Mouse (Mus musculus) kidney, postnatal 10 days (tissue): ENCODE measurements around the gene Supt4a.

Source experiments
- DNase-seq: peaks from one replicate; pipeline ENCODE4 v3.0.0; 2021; ENCODE audit warnings: mixed read lengths

The Supt4a gene

GRCm38 (mm10) chr11:87752307-87752706 lies 15.0 kb downstream of the Supt4a start:
- DNase-seq, result no peak

DNA sequence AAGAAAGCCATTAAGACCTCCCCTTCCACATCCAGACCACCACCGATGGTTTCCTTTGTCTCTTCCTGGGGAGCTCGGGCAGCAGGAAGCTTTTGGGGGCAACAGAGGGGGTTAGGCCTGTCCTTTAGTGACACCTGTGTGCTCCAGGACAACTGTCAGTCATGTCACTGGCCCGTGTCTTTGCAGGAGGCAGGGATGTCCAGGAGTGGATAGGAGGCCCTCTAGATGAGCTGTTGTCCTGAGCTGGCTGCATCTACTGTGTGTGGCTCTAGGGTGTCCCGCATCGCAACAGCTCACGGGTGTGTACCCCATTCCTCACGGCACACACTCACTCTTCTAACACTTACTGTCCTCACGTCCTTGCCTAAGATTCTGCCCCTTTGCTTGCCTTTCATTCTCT lies 15.9 kb downstream of the Supt4a start:
- DNase-seq, result no peak

DNA sequence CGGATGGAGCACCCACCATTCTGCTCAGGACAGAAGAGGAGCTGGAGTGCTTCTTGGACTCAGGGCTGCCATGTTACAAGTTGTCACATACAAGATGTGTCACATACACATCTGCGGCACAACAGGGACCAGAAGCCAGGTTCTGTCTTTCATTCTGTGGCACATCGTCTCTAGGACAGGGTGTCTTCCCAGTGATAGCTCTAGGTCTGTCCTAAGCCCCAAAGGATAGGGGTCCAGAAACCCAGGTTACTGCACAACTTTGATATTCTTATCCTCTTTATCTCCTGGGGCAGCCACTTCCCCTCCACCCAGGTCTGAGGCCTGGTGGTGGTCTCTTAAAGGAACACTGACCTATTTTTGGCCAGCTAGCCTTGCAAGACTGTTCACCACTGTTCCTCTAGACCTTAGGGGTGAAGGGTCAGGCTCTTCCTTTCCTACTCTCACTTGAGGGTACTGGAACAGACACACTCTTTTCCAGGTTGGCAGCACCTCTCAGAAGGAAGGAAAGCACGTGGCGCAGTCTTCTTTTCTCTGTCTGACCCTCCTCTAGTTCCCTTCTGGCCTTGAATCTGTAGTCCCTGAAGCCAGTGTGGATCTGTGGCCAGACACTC lies 16.6 kb downstream of the Supt4a start:
- DNase-seq, result no peak

DNA sequence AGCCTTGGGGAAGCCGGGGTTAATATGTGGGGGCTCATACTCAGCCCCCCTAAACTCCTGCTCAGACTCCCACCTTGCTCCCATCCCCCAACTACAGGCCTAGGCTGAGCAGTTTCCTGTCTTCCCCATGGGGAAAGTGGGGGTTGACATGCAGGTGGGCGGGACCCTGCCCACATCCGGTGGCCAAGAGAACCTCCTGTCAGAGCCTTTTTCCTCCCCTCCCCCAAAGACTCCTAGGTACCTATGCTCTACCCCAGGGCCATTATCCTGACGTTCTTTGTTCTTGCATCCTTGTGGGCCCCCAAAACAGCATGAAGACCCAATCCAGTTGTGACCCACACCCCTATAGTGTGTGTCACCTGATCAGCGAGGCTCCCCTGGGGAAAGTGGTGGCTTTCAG lies 17.3 kb downstream of the Supt4a start:
- DNase-seq, result no peak

DNA sequence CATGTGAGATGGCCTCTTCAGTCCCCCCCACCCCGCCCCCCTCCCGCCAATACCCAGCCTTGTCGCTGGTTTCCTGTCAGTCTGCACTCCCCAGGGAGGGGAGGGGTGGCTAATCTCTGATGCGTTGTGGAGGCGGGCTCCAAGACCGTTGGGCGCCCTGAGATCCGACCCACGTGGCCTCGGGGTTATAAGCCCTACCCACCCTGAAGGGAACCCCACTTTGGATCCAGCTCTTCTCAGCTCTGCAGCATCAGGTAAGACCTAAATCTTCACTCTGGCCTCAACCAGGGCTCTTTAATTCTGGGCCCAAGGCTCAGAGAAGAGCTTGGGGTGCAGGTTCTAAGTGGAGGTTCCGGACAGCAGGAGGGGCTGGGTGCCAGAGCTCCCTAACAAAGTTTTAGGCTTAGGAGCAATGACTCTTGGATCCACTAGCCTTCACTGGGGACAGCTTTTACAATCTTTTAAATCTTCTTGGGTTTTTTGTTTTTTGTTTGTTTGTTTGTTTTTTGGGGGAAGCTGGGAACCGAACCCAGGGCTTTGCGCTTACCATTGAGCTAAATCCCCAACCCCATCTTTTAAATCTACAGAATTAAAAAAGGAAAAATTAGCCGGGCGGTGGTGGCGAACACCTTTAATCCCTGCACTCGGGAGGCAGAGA lies 18.1 kb downstream of the Supt4a start:
- no peak for DNase-seq

DNA sequence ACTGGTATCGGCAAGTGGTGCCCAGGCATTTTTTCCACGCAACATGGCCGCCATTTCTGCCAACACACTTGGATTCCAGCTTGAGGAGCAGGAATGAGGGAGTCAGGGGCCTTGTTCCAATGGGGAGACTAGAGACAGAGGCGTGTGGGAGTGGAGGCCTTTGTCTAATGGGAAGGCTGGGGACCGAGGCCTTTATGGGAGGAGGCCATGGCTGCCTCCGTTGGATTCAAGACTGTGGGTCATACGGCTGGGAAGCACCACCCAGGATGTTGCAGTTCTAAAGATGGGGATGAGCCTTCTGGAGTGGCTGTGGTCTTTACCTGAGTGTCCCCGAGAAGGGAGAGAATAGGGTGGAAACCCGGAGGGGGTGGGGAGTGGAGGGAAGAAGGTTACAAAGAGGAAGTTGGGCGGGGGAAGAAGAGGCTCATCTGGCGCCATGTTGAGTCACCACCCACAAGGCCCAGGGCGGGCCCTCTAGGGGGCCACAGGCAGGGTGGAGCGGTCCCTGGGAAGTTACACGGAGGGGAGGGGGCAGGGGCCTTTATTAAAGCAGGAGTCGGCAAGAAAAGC lies 19.0 kb downstream of the Supt4a start:
- no peak for DNase-seq

GRCm38 (mm10) chr11:87757001-87757954 lies 19.9 kb downstream of the Supt4a start:
- DNase-seq, result no peak

DNA sequence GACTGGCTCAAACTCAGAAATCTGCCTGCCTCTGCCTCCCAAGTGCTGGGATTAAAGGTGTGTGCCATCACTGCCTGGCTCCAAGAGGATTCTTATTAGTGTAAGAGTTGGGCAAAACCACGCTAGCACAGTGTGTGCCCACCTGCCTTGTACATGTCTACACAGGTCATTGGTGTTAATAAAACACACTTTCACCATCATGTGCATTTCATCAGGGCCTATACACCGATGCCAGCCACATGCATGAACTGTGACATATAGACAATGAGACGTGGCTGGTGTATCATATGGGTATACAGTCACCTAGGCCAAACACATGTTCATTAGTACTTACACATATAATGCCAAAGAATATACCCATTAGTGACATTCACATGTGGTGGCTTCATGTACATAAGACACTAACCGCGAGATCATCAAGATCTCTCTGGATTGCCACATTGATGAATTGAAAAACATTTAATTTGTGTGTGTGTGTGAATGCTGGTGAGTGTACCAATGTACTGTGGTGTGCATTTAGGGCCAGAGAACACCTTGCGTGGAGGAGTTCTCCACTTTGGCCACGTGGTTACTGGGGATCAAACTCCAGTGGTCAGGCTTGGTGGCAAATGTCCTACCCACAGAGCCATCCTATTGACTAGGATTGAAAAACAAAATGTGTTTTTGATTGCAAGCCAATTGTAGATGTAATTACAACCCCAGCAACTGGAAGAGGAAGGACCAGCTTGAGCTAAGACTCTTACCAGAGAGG lies 21.0 kb downstream of the Supt4a start:
- no peak for DNase-seq

DNA sequence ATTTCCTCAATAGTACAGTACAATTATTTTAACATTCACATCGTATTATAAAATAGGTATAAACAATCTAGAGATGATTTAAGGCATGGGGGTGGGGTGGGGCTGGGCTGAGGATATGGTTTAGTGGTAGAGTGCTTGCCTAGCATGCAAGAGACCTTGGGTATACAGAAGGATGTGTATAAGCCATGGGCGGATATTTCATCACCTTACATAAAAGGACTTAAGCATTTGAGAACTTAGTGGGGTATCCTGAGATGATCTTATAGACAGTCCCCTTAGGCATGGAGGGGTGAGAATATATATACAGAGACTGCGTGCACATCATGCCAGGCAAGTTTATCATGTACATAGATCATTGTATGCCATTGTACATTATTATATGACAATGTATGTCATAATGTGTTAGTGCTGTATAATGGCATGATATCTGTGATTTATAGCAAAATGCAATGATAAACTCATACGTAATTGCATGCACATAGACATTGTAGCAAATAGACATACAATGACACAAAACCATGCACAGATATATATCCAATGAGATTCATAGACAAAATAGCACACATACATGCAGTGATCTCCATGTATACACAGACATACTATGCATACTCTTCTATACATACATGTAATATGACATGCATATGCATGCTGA lies 21.7 kb downstream of the Supt4a start:
- DNase-seq, result no peak

- no peak for DNase-seq
Observed at GRCm38 (mm10) chr11:87759609-87760005, 22.3 kb downstream of the Supt4a start.

DNA sequence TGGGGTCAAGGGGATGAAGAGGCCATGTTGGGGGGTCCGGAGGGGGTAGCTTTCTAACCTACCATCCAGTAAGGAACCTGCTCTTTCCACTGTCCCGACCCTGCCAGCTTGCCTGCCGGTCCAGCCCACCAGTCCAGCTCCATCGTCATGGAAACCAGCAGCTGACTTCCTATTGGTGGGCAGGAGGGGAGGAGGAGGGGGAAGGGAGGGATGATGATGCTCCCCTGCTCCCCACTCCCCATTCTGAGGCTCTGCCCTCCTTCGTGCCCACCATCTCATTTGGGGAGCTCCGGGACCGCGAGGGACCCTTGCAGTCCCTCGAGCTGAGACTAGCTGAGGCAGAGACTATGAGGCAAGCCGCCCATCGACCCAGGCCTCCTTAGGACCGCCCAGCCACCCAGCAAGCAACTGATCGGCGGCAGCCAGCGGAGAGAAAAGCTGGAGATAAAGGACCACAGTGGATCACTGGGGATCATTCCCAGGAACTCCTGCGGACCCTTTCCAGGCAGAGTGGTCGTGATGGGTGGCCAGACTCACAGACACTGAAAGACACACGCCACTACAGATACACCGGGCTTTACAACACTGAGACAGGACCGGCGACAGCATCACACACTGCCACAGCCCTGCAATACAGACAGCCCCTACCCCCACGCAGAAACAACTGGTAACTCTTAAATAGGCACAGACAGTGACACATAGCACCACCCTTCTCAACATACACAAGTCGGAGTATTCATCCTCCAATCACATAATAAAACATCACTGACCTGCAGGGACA lies 23.1 kb downstream of the Supt4a start, which contains the start of gene Tspoap1:
TSS of gene Tspoap1 (plus strand) at position 241 of the 781 bp plus-strand sequence.
- no peak for DNase-seq

DNA sequence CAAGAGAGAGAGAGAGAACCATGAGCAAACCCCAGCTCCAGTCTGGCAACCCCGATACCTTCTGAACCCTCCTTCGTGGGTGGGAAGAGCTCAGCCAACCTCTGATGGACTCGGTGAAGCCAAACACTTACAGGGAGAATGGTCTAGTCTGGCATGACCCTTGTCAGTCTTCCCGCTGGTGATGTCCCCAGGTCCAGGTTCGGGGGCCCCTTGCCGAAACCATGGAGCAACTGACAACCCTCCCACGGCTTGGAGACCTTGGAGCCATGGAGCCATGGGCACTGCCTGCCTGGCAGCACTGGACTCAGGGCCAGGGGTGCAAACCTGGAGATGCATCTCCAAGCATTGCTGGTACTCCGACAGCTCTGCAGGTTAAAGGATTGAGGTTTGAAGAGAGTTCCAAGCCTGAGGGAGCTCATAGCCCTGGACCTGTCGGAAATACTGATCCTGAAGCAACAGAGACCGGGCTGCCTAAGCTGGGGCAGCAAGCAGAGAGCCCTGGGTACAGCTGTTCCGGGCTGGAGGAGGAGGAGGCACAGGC lies 23.9 kb downstream of the Supt4a start:
- no peak for DNase-seq

DNA sequence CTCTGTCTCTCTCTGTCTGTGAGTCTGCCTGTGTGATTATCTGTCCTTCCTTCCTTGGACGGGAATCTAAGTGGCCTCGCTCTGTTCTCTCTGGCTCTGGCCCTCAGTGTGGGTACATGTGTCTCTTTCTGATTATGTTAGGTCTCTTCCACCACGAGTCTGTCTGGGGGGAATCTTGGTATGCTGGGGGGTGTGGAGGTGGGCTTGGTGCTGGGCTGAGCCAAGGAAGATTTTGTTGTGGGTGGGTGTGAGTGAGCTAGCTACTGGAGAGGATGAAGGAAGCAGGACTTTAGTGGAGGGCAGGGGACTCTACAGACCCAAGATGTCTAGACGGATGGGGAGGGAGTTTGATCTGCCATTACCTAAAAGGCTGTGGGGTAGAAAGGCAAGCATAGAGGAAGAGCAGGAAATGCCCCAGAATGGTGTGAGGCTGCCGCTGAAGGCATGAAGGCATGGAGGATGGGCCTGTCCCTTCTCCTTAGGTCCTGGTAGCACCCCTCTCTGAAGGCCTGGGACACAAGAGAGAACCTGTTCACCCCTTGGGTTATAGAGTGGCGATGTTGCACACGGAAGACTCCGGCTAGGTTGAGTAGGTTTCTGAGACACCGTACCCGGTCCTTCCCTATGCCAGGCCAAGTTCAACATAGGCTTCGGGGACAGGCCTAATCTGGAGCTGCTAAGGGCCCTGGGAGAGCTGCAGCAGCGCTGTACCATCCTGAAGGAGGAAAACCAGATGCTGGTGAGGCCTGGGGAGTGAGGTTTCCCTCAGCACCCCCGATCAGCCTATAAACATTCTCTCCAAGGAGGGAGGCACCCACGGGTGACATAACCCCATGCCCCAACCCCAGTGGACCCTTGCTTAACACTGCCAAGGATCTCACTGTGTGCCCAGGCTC lies 24.7 kb downstream of the Supt4a start:
- DNase-seq, result no peak

DNA sequence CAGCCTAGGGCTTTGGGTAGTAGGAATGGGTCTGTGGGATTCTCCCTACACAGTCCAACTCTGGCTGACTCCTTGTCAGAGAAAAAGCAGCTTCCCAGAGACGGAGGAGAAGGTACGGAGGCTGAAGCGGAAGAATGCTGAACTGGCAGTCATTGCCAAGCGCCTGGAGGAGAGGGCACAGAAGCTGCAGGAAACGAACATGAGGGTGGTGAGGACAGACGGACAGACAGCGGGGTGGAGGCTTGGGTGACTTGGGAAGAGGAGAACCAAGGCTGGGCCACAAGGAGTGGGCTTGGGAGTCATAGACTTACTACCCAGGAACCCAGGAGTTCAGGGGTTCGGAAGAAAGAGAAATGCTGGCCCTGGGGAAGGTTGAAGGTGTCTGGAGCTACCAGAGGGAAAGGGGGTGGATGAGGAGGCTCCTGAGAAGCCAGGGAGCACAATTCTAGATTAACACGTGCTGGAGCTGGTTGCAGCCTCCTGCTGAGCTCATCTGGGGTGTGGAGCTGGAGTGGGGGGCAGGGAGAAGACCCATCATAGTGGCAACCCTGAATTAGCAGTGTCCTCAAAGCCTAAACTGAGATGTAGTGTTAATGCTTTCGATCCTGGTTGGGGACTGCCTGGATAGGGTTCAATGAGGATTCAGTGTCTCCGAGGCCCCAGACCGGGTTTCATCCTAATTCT lies 25.5 kb downstream of the Supt4a start:
- no peak for DNase-seq

GRCm38 (mm10) chr11:87763511-87763987 lies 26.2 kb downstream of the Supt4a start:
- peak; percentile 63 for DNase-seq

DNA sequence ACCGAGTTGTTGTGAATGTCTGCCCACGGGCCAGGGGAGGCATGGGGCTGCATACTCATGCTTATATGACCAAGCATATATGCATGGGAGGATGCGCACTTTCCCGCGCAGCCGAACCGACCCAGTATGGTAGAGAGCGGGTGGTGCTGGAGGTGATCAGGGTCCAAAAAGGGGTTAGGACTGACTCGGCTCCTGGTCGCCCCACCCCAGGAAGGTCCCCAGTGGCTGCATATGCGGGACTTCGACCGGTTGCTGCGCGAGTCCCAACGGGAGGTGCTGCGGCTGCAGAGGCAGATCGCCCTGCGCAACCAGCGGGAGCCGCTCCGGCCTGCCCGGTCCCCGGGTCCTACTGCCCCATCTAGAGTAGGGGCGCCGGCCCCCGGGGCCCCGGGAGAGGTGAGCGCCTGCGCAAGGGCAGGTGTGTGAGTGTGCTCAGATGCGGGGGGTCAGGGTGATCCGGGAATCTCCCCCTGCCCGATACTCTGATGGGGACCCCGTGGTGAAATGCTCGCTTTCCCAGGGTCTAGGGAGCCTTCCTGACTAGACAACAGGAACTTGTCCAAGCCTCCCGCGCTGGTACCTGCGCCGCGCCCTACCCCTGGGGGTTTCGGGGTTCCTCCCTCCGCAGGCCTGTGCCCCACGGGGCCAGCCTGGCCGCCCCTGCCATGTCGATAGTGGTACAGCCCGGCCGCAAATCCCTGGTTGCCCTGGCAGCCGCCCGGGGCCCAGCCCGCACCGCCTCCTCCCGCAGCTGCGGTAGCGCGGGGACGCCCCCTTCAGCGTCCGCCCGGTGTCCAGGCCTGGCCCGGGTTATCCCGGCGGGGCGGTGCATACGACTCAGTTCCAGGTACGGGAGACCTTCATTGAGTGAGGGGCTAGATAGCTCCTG lies 26.9 kb downstream of the Supt4a start:
- peak; percentile 39 for DNase-seq

DNA sequence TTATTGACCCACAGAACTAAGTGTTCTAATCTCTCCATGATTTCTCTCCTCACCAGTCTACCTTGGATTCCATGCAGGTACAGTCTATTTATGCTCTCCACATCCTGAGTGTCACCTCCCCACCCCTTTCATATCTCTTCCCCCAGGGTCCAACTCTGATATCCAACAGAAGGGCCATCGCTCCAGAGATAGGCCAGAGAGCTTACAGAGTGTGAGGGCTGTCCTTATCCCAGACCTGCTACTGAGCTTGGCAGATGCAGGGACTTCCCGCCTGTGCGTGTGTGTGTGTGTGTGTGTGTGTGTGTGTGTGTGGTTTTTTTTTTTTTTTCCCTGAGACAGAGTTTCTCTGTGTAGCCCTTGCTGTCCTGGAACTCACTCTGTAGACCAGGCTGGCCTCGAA lies 31.4 kb downstream of the Supt4a start:
- DNase-seq, result no peak

- peak; percentile 84 for DNase-seq
Observed at GRCm38 (mm10) chr11:87770989-87771388, 33.6 kb downstream of the Supt4a start.
